Mouse (Mus musculus): ENCODE results near the gene Rtp4.
A peak's percentile ranks its signal among the peaks of the same experiment; 100 is the strongest.

The Rtp4 gene

GRCm38 (mm10) chr16:23513401-23513800 lies 6.7 kb upstream of the Rtp4 start:
- DNase-seq (ENCODE audit: low spot score): no peak

GRCm38 (mm10) chr16:23515766-23516165 lies 4.3 kb upstream of the Rtp4 start:
- peak; percentile 80 for DNase-seq (ENCODE audit: low spot score)

GRCm38 (mm10) chr16:23516606-23517005 lies 3.5 kb upstream of the Rtp4 start:
- no peak for DNase-seq (ENCODE audit: low spot score)

- no peak for DNase-seq (ENCODE audit: low spot score)
Observed at GRCm38 (mm10) chr16:23517230-23517629, 2.9 kb upstream of the Rtp4 start.

GRCm38 (mm10) chr16:23517754-23518566 lies 2.1 kb upstream of the Rtp4 start:
- no peak for DNase-seq (ENCODE audit: low spot score)

GRCm38 (mm10) chr16:23518567-23519369 lies 1.3 kb upstream of the Rtp4 start:
- no peak for DNase-seq (ENCODE audit: low spot score)

- DNase-seq (ENCODE audit: low spot score): no peak
Observed at GRCm38 (mm10) chr16:23519771-23520170, 320 bp upstream of the Rtp4 start.

GRCm38 (mm10) chr16:23521092-23521491 lies 1.0 kb downstream of the Rtp4 start:
- no peak for DNase-seq (ENCODE audit: low spot score)

- DNase-seq (ENCODE audit: low spot score): no peak
Observed at GRCm38 (mm10) chr16:23522081-23522480, 2.0 kb downstream of the Rtp4 start.

- no peak for DNase-seq (ENCODE audit: low spot score)
Observed at GRCm38 (mm10) chr16:23529186-23529585, 9.1 kb downstream of the Rtp4 start.

GRCm38 (mm10) chr16:23533707-23534106 lies 13.6 kb downstream of the Rtp4 start:
- DNase-seq (ENCODE audit: low spot score): no peak

GRCm38 (mm10) chr16:23541046-23541445 lies 21.0 kb downstream of the Rtp4 start:
- no peak for DNase-seq (ENCODE audit: low spot score)

GRCm38 (mm10) chr16:23542866-23543265 lies 22.8 kb downstream of the Rtp4 start:
- no peak for DNase-seq (ENCODE audit: low spot score)

GRCm38 (mm10) chr16:23544361-23544760 lies 24.3 kb downstream of the Rtp4 start:
- no peak for DNase-seq (ENCODE audit: low spot score)

GRCm38 (mm10) chr16:23547783-23548182 lies 27.7 kb downstream of the Rtp4 start:
- no peak for DNase-seq (ENCODE audit: low spot score)

GRCm38 (mm10) chr16:23550346-23550980 lies 30.4 kb downstream of the Rtp4 start:
- DNase-seq (ENCODE audit: low spot score): peak; percentile 74

GRCm38 (mm10) chr16:23550981-23551582 lies 31.0 kb downstream of the Rtp4 start:
- no peak for DNase-seq (ENCODE audit: low spot score)

GRCm38 (mm10) chr16:23554673-23555072 lies 34.6 kb downstream of the Rtp4 start:
- no peak for DNase-seq (ENCODE audit: low spot score)

- DNase-seq (ENCODE audit: low spot score): no peak
Observed at GRCm38 (mm10) chr16:23557195-23557594, 37.1 kb downstream of the Rtp4 start.

- no peak for DNase-seq (ENCODE audit: low spot score)
Observed at GRCm38 (mm10) chr16:23557669-23558068, 37.6 kb downstream of the Rtp4 start.

- DNase-seq (ENCODE audit: low spot score): no peak
Observed at GRCm38 (mm10) chr16:23568369-23568958, 48.4 kb downstream of the Rtp4 start.

- DNase-seq (ENCODE audit: low spot score): no peak
Observed at GRCm38 (mm10) chr16:23574561-23574960, 54.5 kb downstream of the Rtp4 start.

Measured in testis, postnatal 10 days (tissue).